8 mouse cellular contexts compared by ENCODE assay signal in the genomic region with DNA sequence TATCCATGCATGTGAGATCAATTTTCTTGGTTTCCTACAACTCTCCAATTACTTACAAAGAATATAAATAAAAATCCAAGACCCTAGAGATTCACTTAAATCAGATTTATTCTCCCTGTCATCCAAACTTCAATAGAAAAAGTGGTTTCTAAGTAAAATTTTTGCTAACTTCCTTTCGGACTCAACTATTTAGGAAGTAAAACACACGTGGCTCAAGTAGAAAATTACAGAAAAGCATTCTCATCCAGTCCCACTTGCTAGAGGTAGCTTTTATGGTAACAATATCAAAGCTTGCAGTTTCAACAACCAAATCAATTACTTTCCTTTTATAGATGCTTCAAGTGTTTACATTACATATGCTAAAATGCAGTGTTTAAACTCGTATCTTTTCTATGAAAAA. TPM values are rescaled to one million over a fixed set of nuclear protein-coding genes. Genes with fewer than 3 reads are reported as not detected.
DNase-seq lines count a peak whose midpoint lies in the region; ATAC-seq and TF ChIP-seq lines count a peak whose summit lies in the region.

No protein-coding gene starts in this region.

- H3K4me1 ChIP-seq in liver, adult 2 months (ENCODE audit: control insufficient read depth, insufficient read depth, low read length), result peaks cover 13% of the 10 kb centered on the region
- peaks cover 26% of the 10 kb centered on the region for H3K4me1 ChIP-seq in forebrain, embryonic 10.5 days
- peaks cover 8% of the 10 kb centered on the region; the same call in 1 of the 2 replicates for H3K4me1 ChIP-seq in limb, embryonic 11.5 days (ENCODE audit: control insufficient read depth, insufficient read depth, low read length)
- H3K4me1 ChIP-seq in neural tube, embryonic 14.5 days (ENCODE audit: control insufficient read depth, insufficient read depth, low read length), result peaks cover 13% of the 10 kb centered on the region; the same call in 1 of the 2 replicates

- 5% methylated on average over 3 of the region's 3 CpGs for WGBS in liver, adult 2 months
- WGBS in forebrain, embryonic 10.5 days, result 58% methylated on average over 3 of the region's 3 CpGs
- WGBS in limb, embryonic 11.5 days, result 46% methylated on average over 3 of the region's 3 CpGs
- 28% methylated on average over 3 of the region's 3 CpGs for WGBS in neural tube, embryonic 14.5 days

- peaks cover 10% of the 10 kb centered on the region for H3K36me3 ChIP-seq in liver, adult 2 months (ENCODE audit: control insufficient read depth, insufficient read depth, low read length)
- peaks cover 25% of the 10 kb centered on the region for H3K36me3 ChIP-seq in forebrain, embryonic 10.5 days (replicated peaks)
- H3K36me3 ChIP-seq in limb, embryonic 11.5 days (ENCODE audit: control insufficient read depth, insufficient read depth, low read length), result 0 out of 2 replicates have a peak, but pooled peaks cover 2% of the 10 kb centered on the region
- peaks cover 7% of the 10 kb centered on the region; the same call in 1 of the 2 replicates for H3K36me3 ChIP-seq in neural tube, embryonic 14.5 days (ENCODE audit: control insufficient read depth, insufficient read depth, low read length)

- TF ChIP-seq POLR2A in liver, adult 2 months (IDR thresholded peaks at IDR 0.05; ENCODE audit: extremely low read depth, insufficient read depth, low read length), result no peak

- H3K9me3 ChIP-seq in forebrain, embryonic 10.5 days, result no peaks in the 10 kb centered on the region
- H3K9me3 ChIP-seq in limb, embryonic 11.5 days (ENCODE audit: control insufficient read depth, low read length), result no peaks in the 10 kb centered on the region
- no peaks in the 10 kb centered on the region for H3K9me3 ChIP-seq in neural tube, embryonic 14.5 days (ENCODE audit: control insufficient read depth, low read length)

- H3K27ac ChIP-seq in liver, adult 2 months (replicated peaks; ENCODE audit: insufficient read depth, low read depth, low read length), result no peak overlapping the region
- no peak overlapping the region for H3K27ac ChIP-seq in forebrain, embryonic 10.5 days
- no peak overlapping the region for H3K27ac ChIP-seq in limb, embryonic 11.5 days (replicated peaks; ENCODE audit: low read depth, low read length)
- H3K27ac ChIP-seq in neural tube, embryonic 14.5 days (ENCODE audit: low read depth, low read length), result no peak overlapping the region

- H3K79me2 ChIP-seq in liver, adult 2 months (ENCODE audit: control insufficient read depth, insufficient read depth, low read length), result peaks cover 7% of the 10 kb centered on the region; the same call in 1 of the 2 replicates

- ATAC-seq in limb, embryonic 11.5 days (ENCODE audit: insufficient number of reproducible peaks, low FRiP score, low TSS enrichment, low read depth), result no peak
- ATAC-seq in neural tube, embryonic 14.5 days (ENCODE audit: low read depth), result no peak
- no peak for ATAC-seq in activated CD4-positive, CD25-positive, alpha-beta regulatory T cell, adult 4 months

- TF ChIP-seq CTCF in liver, adult 2 months (IDR thresholded peaks at IDR 0.05; ENCODE audit: low read depth, low read length), result no peak

- no peaks in the 10 kb centered on the region for H3K27me3 ChIP-seq in liver, adult 2 months (ENCODE audit: control insufficient read depth, insufficient read depth, low read length)
- H3K27me3 ChIP-seq in forebrain, embryonic 10.5 days (ENCODE audit: poor library complexity, severe bottlenecking), result no peaks in the 10 kb centered on the region
- no peaks in the 10 kb centered on the region for H3K27me3 ChIP-seq in limb, embryonic 11.5 days (ENCODE audit: control insufficient read depth, insufficient read depth, low read length)
- no peaks in the 10 kb centered on the region; the same call in 1 of the 2 replicates for H3K27me3 ChIP-seq in neural tube, embryonic 14.5 days (ENCODE audit: control insufficient read depth, insufficient read depth, low read length)

- DNase-seq in liver, adult 2 months (ENCODE audit: extremely low read depth, low read depth, low spot score), result peak; percentile 34
- DNase-seq in liver, result no peak
- no peak for DNase-seq in forebrain, embryonic 10.5 days (ENCODE audit: extremely low spot score, low spot score)
- no peak for DNase-seq in limb, embryonic 11.5 days (ENCODE audit: low spot score)
- no peak for DNase-seq in kidney, adult 18-20 months
- DNase-seq in layer of hippocampus, adult 18-20 months (ENCODE audit: low spot score in 2 of 2), result no peak

- peak overlapping the region; percentile 68 for H3K4me2 ChIP-seq in limb, embryonic 11.5 days (ENCODE audit: low read depth, severe bottlenecking)
- H3K4me2 ChIP-seq in neural tube, embryonic 14.5 days (ENCODE audit: low read depth, low read length), result peak overlapping the region; percentile 59

- peak overlapping the region; percentile 40; the same call in 1 of the 2 replicates for H3K4me3 ChIP-seq in liver, adult 2 months (ENCODE audit: insufficient read depth, low read depth, low read length)
- peak overlapping the region; percentile 97 for H3K4me3 ChIP-seq in forebrain, embryonic 10.5 days
- peak overlapping the region; percentile 94 for H3K4me3 ChIP-seq in limb, embryonic 11.5 days (ENCODE audit: low read depth, low read length)
- H3K4me3 ChIP-seq in neural tube, embryonic 14.5 days (ENCODE audit: low read depth, low read length), result peak overlapping the region; percentile 86; the same call in 1 of the 2 replicates

- H3K9ac ChIP-seq in liver, adult 2 months (ENCODE audit: low read depth, low read length), result no peak overlapping the region
- H3K9ac ChIP-seq in limb, embryonic 11.5 days (ENCODE audit: low read length), result no peak overlapping the region
- no peak overlapping the region for H3K9ac ChIP-seq in neural tube, embryonic 14.5 days (replicated peaks; ENCODE audit: low read depth, low read length)

RNA-seq across cellular contexts. Expression of a gene that starts 21.6 kb away (rescaled TPM):
- total RNA-seq in liver, adult 2 months (2014; rRNA removed), result not detected in 2 replicates
- not detected in 2 replicates for polyA plus RNA-seq in liver, adult 2 months (2012; rRNA removed)
- polyA plus RNA-seq in forebrain, embryonic 10.5 days (2016; fragmentation: Nextera tagmentation; extraction: Ambion mirVana), result not detected in 2 replicates
- not detected in 2 replicates for polyA plus RNA-seq in limb, embryonic 11.5 days (2014; fragmentation: Nextera tagmentation; extraction: Ambion mirVana)
- 0.30 and 0.32 TPM in 2 replicates for polyA plus RNA-seq in neural tube, embryonic 14.5 days (2014; fragmentation: Nextera tagmentation; extraction: Ambion mirVana)
- polyA plus RNA-seq in activated CD4-positive, CD25-positive, alpha-beta regulatory T cell, adult 4 months (2017; shearing (Covaris generic)), result under 1 TPM in 1 of 2 experiments, not detected in 1; 0.63 TPM
- total RNA-seq in layer of hippocampus, adult 18-20 months (2021), result 1 to 10 TPM in 1 of 2 experiments, under 1 TPM in 1; 0.82 to 1.0 TPM

RNA-seq across cellular contexts. Expression of a gene that starts 27.4 kb away (rescaled TPM):
- 17.6 and 24.3 TPM in 2 replicates for total RNA-seq in liver, adult 2 months (2014; rRNA removed)
- 3.9 and 4.8 TPM in 2 replicates for polyA plus RNA-seq in liver, adult 2 months (2012; rRNA removed)
- 124 and 138 TPM in 2 replicates for polyA plus RNA-seq in forebrain, embryonic 10.5 days (2016; fragmentation: Nextera tagmentation; extraction: Ambion mirVana)
- polyA plus RNA-seq in limb, embryonic 11.5 days (2014; fragmentation: Nextera tagmentation; extraction: Ambion mirVana), result 135 and 137 TPM in 2 replicates
- 174 and 182 TPM in 2 replicates for polyA plus RNA-seq in neural tube, embryonic 14.5 days (2014; fragmentation: Nextera tagmentation; extraction: Ambion mirVana)
- polyA plus RNA-seq in activated CD4-positive, CD25-positive, alpha-beta regulatory T cell, adult 4 months (2017; shearing (Covaris generic)), result 10 to 100 TPM; 51.8 to 63.0 TPM
- 10 to 100 TPM; 91.8 to 95.7 TPM for total RNA-seq in layer of hippocampus, adult 18-20 months (2021)

Comparison
In these comparisons a context has a peak if more than half of its experiments do, and no peak if none do; other contexts are left out.
1. H3K4me3 ChIP-seq: peak in every context shown above with its lines; median percentile 97 in forebrain, embryonic 10.5 days; 94 in limb, embryonic 11.5 days; 86 in neural tube, embryonic 14.5 days; 40 in liver, adult 2 months.